Mouse (Mus musculus) liver, embryonic 14.5 days (tissue): Measurements from ENCODE around the gene Il6st. TPM values are rescaled to one million over a fixed set of nuclear protein-coding genes. Genes with fewer than 3 reads are reported as not detected.
A peak's percentile ranks its signal among the peaks of the same experiment; 100 is the strongest.

Experiments used
- ATAC-seq: fragments of 200-750 bp; cut with Nextera tagmentation; 2 replicates; pipeline ENCODE4 v1.8.0; 2017; ENCODE audit warnings: moderate number of reproducible peaks, mild to moderate bottlenecking, moderate library complexity; ENCODE audit not compliant: insufficient read depth
- DNase-seq, 3 experiments: peaks; one replicate each; pipeline ENCODE4 v3.0.0-alpha.2; 2012 to 2013; ENCODE audit warnings: low read depth in 3 of 3, low spot score in 3 of 3
- H3K27ac ChIP-seq: fragments of 300-500 bp; sonication (generic); 2 replicates; pipeline ENCODE4 v1.5.1; 2014; ENCODE audit warnings: moderate library complexity, mild to moderate bottlenecking, control low read depth, inconsistent platforms
- H3K27me3 ChIP-seq: fragments of 300-500 bp; sonication (generic); 2 replicates; pipeline ENCODE4 v1.6.1; 2014; ENCODE audit warnings: mild to moderate bottlenecking, low read length, moderate library complexity; ENCODE audit not compliant: control insufficient read depth, insufficient read depth
- H3K36me3 ChIP-seq: fragments of 300-500 bp; sonication (generic); replicated peaks from 2 replicates; pipeline ENCODE4 v1.6.1; 2014; ENCODE audit warnings: low read depth; ENCODE audit not compliant: control insufficient read depth, insufficient read depth
- H3K4me1 ChIP-seq, 2 experiments: fragments of 200-500 bp in 1 of 2; fragments of 300-500 bp in 1 of 2; sonication (generic) in 1 of 2; replicated peaks; 2 replicates each; pipeline ENCODE4 v1.6.1; 2012 to 2014; ENCODE audit warnings: antibody characterized with exemption in 1 of 2, inconsistent platforms in 1 of 2, low read length in 1 of 2; ENCODE audit not compliant: control insufficient read depth in 2 of 2, insufficient read depth in 2 of 2
- H3K4me2 ChIP-seq: fragments of 300-500 bp; sonication (generic); 2 replicates; pipeline ENCODE4 v1.6.1; 2014; ENCODE audit warnings: low read depth, mild to moderate bottlenecking, control low read depth, moderate library complexity
- H3K4me3 ChIP-seq, 2 experiments: fragments of 200-500 bp in 1 of 2; fragments of 300-500 bp in 1 of 2; sonication (generic) in 1 of 2; 2 replicates each; pipeline ENCODE4 v1.5.1; 2012 to 2014; ENCODE audit warnings: low read depth in 2 of 2, low read length in 2 of 2, mild to moderate bottlenecking in 2 of 2, control low read depth in 1 of 2, inconsistent platforms in 1 of 2, moderate library complexity in 1 of 2; ENCODE audit not compliant: insufficient read depth in 1 of 2
- H3K9ac ChIP-seq: fragments of 300-500 bp; sonication (generic); replicated peaks from 2 replicates; pipeline ENCODE4 v1.6.1; 2014; ENCODE audit warnings: mild to moderate bottlenecking, control low read depth, moderate library complexity
- H3K9me3 ChIP-seq: fragments of 300-500 bp; sonication (generic); 2 replicates; pipeline ENCODE4 v1.6.1; 2016; ENCODE audit warnings: low read length, mixed read lengths; ENCODE audit not compliant: control insufficient read depth
- CTCF ChIP-seq: IDR thresholded peaks from 2 replicates; pipeline ENCODE4 v1.5.1; 2016; ENCODE audit warnings: antibody characterized with exemption, low read depth, control low read depth
- EP300 ChIP-seq: IDR thresholded peaks from 2 replicates; pipeline ENCODE4 v1.6.1; 2016; ENCODE audit warnings: antibody characterized with exemption, low read depth
- WGBS: fragments of 180-500 bp; shearing (Covaris S2); extraction: QIAGEN DNeasy Blood & Tissue Kit; methylation state at CpG from one replicate; pipeline ENCODE4 v1.1.7; 2014; ENCODE audit not compliant: insufficient replicate concordance; 5-methylcytosine and 5-hydroxymethylcytosine counted together
- polyA plus RNA-seq, 2 experiments: library from polyadenylated mRNA; depleted of rRNA in 1 of 2; stranded (reverse) in 1 of 2; unstranded in 1 of 2; fragments of >200 nt; fragmentation: Nextera tagmentation in 1 of 2; extraction: Ambion mirVana in 1 of 2; gene quantifications; 2 replicates each; pipeline versions ENCODE4 v1.2.1 to v1.2.3; 2012 to 2014

Il6st gene
- polyA plus RNA-seq, 2 experiments, result 2.4 to 3.7 TPM

DNA sequence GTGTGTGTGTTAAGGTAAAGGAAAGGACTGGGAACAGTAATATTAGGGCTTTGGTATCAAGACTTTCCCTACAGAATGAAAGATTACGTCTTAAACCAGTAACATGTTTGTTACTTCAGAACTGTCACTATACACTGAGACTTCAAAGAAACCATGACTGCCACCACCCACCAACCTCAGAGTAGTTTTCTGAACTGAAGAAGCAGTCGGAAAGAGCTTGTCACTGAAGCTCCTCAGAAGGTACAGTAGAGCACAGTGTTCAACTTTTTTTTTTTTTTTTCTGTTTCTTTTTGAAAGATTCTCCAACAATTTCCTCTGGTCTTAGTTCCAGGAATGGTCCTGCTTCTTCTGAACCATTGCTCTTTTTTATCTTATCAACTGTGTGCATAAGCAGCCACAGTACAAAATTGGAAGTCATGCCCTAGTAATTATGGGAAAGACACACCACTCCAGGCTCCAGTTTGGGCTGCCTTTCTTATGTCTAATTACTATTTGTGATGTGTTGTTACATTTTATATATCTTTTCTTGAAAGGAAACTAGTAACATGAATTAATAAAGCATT lies 45.9 kb upstream of the Il6st start:
- no peaks in the 10 kb centered on the region for H3K36me3 ChIP-seq
- DNase-seq, result no peak
- peak overlapping the region; percentile 22; the same call in 1 of the 2 replicates for H3K4me2 ChIP-seq
- TF ChIP-seq CTCF (no peak), EP300 (no peak)
- no peak overlapping the region for H3K4me3 ChIP-seq
- ATAC-seq, result peak; percentile 68; the same call in 1 of the 2 replicates
- peaks cover 5 to 23% of the 10 kb centered on the region in 2 experiments; a peak in 3 of 4 replicates for H3K4me1 ChIP-seq
- H3K9me3 ChIP-seq, result no peaks in the 10 kb centered on the region
- WGBS, result 39% methylated on average over 2 of the region's 2 CpGs
- no peak overlapping the region for H3K27ac ChIP-seq
- no peak overlapping the region for H3K9ac ChIP-seq
- no peaks in the 10 kb centered on the region for H3K27me3 ChIP-seq

- Histone ChIP-seq H3K36me3 (no peaks in the 10 kb centered on the region), H3K9me3 (no peaks in the 10 kb centered on the region), H3K4me3 (no peak overlapping the region), H3K4me1 (peaks cover 5 to 23% of the 10 kb centered on the region in 2 experiments; a peak in 3 of 4 replicates), H3K4me2 (peak overlapping the region; percentile 22; the same call in 1 of the 2 replicates), H3K27ac (no peak overlapping the region), H3K9ac (no peak overlapping the region), H3K27me3 (no peaks in the 10 kb centered on the region)
- TF ChIP-seq EP300 (no peak), CTCF (no peak)
- no peak for ATAC-seq
- DNase-seq, result no peak
- 74% methylated on average over 4 of the region's 4 CpGs for WGBS
Observed at GRCm38 (mm10) chr13:112418595-112418994, 45.3 kb upstream of the Il6st start.

GRCm38 (mm10) chr13:112424212-112424611 lies 39.7 kb upstream of the Il6st start:
- ATAC-seq, result no peak

DNA sequence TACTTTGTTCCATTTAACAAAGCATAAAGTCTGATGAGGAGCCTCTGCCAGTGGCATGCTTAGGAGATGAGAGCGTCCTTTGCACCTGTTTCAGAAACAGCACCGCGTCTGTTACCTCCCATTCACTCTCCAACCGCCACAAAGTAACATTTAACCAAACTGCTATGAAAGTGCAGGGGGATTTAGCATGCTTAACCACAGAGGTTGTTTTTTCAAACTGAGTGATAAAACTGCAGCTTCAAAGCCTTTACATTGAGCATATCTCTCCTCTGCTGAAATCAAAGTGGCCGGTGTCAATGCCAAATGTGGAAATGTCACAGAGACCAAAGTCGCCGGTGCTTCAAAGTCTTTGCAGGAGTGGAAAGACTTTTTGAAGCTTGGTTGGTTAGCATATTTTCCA lies 39.2 kb upstream of the Il6st start:
- no peak for DNase-seq
- Histone ChIP-seq H3K36me3 (no peaks in the 10 kb centered on the region), H3K4me1 (peaks cover 0 to 2% of the 10 kb centered on the region in 2 experiments; a peak in 2 of 4 replicates), H3K27me3 (no peaks in the 10 kb centered on the region), H3K9ac (no peak overlapping the region), H3K27ac (no peak overlapping the region), H3K4me3 (no peak overlapping the region), H3K4me2 (no peak overlapping the region), H3K9me3 (no peaks in the 10 kb centered on the region)
- no peak for ATAC-seq
- TF ChIP-seq CTCF (no peak), EP300 (no peak)
- 71% methylated on average over 7 of the region's 7 CpGs for WGBS

More at GRCm38 (mm10) chr13:112424212-112424611, 39.7 kb upstream of the Il6st start:
- Histone ChIP-seq H3K27me3 (no peaks in the 10 kb centered on the region), H3K36me3 (no peaks in the 10 kb centered on the region), H3K9ac (no peak overlapping the region), H3K9me3 (no peaks in the 10 kb centered on the region), H3K27ac (no peak overlapping the region), H3K4me3 (no peak overlapping the region), H3K4me2 (no peak overlapping the region), H3K4me1 (peaks cover 0 to 2% of the 10 kb centered on the region in 2 experiments; a peak in 2 of 4 replicates)
- TF ChIP-seq CTCF (no peak), EP300 (no peak)
- 53% methylated on average over 2 of the region's 2 CpGs for WGBS
- no peak for DNase-seq

DNA sequence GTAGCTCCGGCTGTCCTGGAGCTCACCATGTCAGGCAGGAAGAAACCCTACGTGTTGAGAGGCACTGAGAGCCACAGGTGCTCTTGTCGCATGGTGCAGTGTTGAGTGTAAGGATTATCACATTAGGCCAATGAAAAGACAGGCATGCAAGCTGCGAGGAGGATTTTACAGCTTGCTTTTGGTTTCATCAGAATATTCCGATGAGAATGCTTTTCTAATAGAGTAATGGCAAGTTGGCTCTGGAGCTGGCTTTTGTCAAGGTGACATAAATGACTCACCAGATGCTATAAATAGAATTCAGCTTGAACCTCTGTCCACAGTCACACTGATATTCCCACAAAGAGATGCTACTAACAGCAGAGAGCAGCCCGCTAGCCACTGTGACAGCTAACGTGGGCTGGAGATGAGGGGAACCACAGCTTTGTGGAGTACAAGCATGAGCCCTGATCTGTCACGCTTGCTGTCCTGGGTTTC lies 38.7 kb upstream of the Il6st start:
- H3K36me3 ChIP-seq, result no peaks in the 10 kb centered on the region
- peaks cover 0 to 2% of the 10 kb centered on the region in 2 experiments; a peak in 2 of 4 replicates for H3K4me1 ChIP-seq
- no peaks in the 10 kb centered on the region for H3K9me3 ChIP-seq
- no peak overlapping the region for H3K9ac ChIP-seq
- no peak for DNase-seq
- 51% methylated on average over 8 of the region's 8 CpGs for WGBS
- TF ChIP-seq EP300, result no peak
- TF ChIP-seq CTCF, result no peak
- H3K4me2 ChIP-seq, result no peak overlapping the region
- H3K27me3 ChIP-seq, result no peaks in the 10 kb centered on the region
- no peak overlapping the region for H3K27ac ChIP-seq
- no peak overlapping the region for H3K4me3 ChIP-seq
- ATAC-seq, result no peak
